Mouse (Mus musculus): ENCODE data around the gene Irf5. TPM values are rescaled to one million over a fixed set of nuclear protein-coding genes. Genes with fewer than 3 reads are reported as not detected.
A peak's percentile ranks its signal among the peaks of the same experiment; 100 is the strongest.

Irf5 gene
- polyA plus RNA-seq, 1 experiment from 2014 or later = 3.2 TPM

DNA sequence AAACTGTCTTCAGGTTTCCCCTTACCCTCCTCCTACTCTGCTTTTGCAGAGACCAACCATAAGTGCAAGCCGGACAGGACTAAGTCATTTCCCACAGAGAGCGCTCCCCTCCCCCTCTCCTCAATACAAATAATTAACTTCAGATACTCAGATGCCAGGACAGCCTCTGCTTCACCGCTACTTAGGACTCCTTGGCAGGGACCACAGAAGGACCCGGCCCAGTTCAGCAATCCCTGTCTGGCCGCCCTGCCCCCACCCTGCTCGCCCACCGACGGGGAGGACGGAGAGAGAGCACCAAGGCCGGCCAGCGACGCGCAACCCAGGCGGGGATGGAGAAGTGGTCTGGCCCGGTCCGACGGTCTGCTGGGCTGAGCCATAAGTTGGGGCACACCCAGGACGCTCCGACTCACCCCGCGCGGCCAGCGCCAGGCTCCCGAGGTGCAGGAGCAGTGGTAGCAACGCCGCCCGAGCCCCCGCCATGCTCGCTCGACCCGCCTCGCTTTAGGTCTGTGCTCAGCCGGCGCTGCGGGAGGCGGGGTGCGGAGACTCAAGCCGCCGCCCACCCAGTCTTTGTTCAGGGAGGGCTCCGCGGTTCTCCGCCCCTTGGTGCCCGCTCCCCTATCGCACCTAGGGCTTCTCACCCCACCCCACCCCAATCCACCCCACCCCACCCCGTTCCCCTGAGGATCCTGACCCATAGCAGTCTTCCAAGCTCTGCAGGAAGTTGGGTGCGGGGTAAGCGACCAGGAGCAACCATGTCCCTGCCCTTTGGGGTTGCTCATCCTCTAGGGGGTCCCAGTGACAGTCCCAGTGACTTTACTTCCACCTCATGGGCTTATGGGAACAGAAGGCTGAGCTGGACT lies 18.7 kb upstream of the Irf5 start, which contains the start of gene Kcp:
Kcp (minus strand) TSS at position 506 of the 863 bp plus-strand sequence.
- Histone ChIP-seq H3K4me3 (peak within 1 kb of the TSS; percentile 80), H3K27ac (peak within 1 kb of the TSS; percentile 97), H3K9me3 (replicated peaks) (no peaks in the 10 kb centered on the region), H3K27me3 (ENCODE audit: low read depth, poor library complexity, severe bottlenecking) (no peaks in the 10 kb centered on the region), H3K36me3 (peaks cover 28% of the 10 kb centered on the region), H3K4me1 (peaks cover 70% of the 10 kb centered on the region)
- peak; percentile 76 for DNase-seq (ENCODE audit: low spot score)
- WGBS = under 1% methylated on average over 46 of the region's 47 CpGs

DNA sequence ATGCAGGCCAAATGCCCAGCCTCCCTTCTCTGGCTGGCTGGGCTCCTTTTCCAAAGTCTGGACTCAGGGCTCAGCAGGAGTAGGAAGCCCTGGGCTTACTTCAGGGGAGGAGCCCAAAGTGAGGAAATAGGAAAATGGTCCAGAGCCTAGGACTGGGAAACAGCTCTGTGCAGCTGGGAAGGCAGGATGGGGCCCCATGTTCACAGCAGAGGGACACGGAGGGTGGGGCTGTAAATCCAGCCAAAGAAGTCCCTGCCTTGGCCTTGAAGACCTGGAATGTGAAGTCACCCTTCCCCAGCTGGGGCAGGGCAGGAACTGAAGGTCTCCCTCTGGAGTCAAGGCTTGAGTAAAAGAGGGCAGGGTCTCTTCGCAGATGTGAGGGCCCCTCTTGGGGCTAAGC lies 17.3 kb upstream of the Irf5 start:
- Histone ChIP-seq H3K4me1 (peaks cover 84% of the 10 kb centered on the region), H3K4me3 (no peak overlapping the region), H3K36me3 (peaks cover 17% of the 10 kb centered on the region), H3K27me3 (ENCODE audit: low read depth, poor library complexity, severe bottlenecking) (no peaks in the 10 kb centered on the region), H3K27ac (peak overlapping the region; percentile 97), H3K9me3 (replicated peaks) (no peaks in the 10 kb centered on the region)
- WGBS = 20% methylated on average over 2 of the region's 2 CpGs
- DNase-seq (ENCODE audit: low spot score) = no peak

- H3K4me3 ChIP-seq = peak overlapping the region; percentile 36
- no peaks in the 10 kb centered on the region for H3K9me3 ChIP-seq (replicated peaks)
- peaks cover 77% of the 10 kb centered on the region for H3K4me1 ChIP-seq
- no peaks in the 10 kb centered on the region for H3K27me3 ChIP-seq (ENCODE audit: low read depth, poor library complexity, severe bottlenecking)
- under 1% methylated on average over 11 of the region's 11 CpGs for WGBS
- H3K36me3 ChIP-seq = no peaks in the 10 kb centered on the region
- peak; percentile 87 for DNase-seq (ENCODE audit: low spot score)
- peak overlapping the region; percentile 82 for H3K27ac ChIP-seq
Measured at GRCm38 (mm10) chr6:29513284-29513683, 13.1 kb upstream of the Irf5 start.

GRCm38 (mm10) chr6:29517139-29517538 lies 9.3 kb upstream of the Irf5 start:
- no peaks in the 10 kb centered on the region for H3K27me3 ChIP-seq (ENCODE audit: low read depth, poor library complexity, severe bottlenecking)

DNA sequence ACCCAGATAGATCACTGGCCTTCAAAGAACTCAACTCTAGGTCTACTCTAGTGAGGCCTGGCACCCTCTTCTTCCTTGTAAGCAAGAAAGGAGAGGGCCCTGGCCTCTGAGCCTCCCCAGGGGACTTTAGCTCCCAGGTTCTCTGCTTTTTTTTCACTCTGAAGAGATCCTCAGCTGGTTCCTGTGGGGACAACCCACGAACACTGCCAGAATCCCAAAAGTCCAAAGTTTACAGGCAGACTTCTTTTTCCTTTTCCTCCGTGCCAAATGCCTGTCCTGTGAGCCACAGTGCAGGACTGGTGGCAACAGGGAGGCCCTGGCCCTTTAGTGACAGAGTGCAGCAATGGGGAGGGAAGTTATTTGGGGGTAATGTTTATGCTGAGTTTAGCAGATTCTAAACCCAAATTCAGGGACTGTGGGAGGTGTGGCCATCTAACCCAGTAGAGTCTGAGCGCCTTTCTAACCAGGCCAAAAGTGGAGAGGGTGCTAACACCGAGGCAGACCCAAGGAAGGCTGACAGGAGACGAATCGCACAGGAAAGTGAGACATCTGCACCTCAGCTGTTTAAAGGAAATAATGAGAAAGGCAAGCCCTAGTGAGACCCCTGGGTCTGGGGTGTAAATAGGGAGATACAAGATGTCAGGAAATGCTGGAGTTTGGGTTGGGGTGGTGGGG lies 3.7 kb upstream of the Irf5 start:
- Histone ChIP-seq H3K36me3 (no peaks in the 10 kb centered on the region), H3K4me1 (peaks cover 35% of the 10 kb centered on the region), H3K27me3 (ENCODE audit: low read depth, poor library complexity, severe bottlenecking) (peaks cover 19% of the 10 kb centered on the region), H3K9me3 (replicated peaks) (no peaks in the 10 kb centered on the region), H3K4me3 (no peak overlapping the region), H3K27ac (peak overlapping the region; percentile 4; the same call in 1 of the 2 replicates)
- no peak for DNase-seq (ENCODE audit: low spot score)
- 65% methylated on average over 6 of the region's 6 CpGs for WGBS

More at GRCm38 (mm10) chr6:29517139-29517538, 9.3 kb upstream of the Irf5 start:
- 15% methylated on average over 5 of the region's 5 CpGs for WGBS
- no peaks in the 10 kb centered on the region for H3K9me3 ChIP-seq (replicated peaks)
- peak overlapping the region; percentile 42 for H3K27ac ChIP-seq
- no peak overlapping the region for H3K4me3 ChIP-seq
- DNase-seq (ENCODE audit: low spot score) = peak; percentile 83
- peaks cover 41% of the 10 kb centered on the region for H3K4me1 ChIP-seq
- H3K36me3 ChIP-seq = no peaks in the 10 kb centered on the region

DNA sequence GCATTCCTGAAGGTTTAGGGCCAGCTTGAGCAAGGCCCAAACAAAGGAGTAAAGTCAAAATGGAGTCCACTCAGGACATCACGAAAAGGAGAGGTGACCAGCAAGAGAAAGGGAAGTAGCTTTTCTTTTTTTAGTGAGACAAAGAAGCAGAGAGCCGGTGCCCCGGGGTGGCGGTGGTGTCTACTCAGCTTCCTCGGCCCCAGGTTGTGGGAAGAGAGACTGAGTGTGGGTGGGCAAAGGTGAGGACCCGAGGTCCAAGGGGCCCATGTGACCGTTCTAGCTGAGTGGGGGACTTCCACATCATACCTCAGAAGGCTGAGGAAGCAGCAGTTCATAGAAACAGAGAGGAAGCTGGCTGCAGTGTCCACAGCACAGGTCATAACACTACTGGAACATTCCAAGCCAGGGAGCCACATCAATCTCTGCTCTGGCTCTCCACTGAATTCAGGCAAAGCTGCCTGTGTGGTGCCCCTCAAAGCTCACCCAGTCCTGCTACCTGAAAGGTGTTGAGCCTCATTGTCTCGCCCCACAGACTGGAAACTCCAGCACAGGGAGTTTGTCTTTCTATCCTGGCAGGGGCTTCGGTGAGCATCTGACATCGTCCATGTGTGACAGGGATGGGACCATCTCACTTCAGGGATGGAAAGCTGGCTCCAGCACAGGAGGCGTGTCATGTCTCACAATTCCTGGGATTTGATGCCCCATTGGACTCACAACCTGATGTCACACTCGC lies 3.0 kb upstream of the Irf5 start:
- no peak for DNase-seq (ENCODE audit: low spot score)
- H3K27me3 ChIP-seq (ENCODE audit: low read depth, poor library complexity, severe bottlenecking) = peaks cover 26% of the 10 kb centered on the region
- H3K9me3 ChIP-seq (replicated peaks) = no peaks in the 10 kb centered on the region
- peaks cover 42% of the 10 kb centered on the region for H3K4me1 ChIP-seq
- peak overlapping the region; percentile 4; the same call in 1 of the 2 replicates for H3K27ac ChIP-seq
- no peak overlapping the region for H3K4me3 ChIP-seq
- H3K36me3 ChIP-seq = no peaks in the 10 kb centered on the region
- 77% methylated on average over 12 of the region's 12 CpGs for WGBS

GRCm38 (mm10) chr6:29524034-29524489 lies 2.4 kb upstream of the Irf5 start:
- DNase-seq (ENCODE audit: low spot score) = no peak
- Histone ChIP-seq H3K4me3 (no peak overlapping the region), H3K27me3 (ENCODE audit: low read depth, poor library complexity, severe bottlenecking) (peaks cover 32% of the 10 kb centered on the region)

GRCm38 (mm10) chr6:29525256-29525655 lies 1.2 kb upstream of the Irf5 start:
- no peaks in the 10 kb centered on the region for H3K36me3 ChIP-seq
- H3K4me1 ChIP-seq = peaks cover 55% of the 10 kb centered on the region
- H3K27me3 ChIP-seq (ENCODE audit: low read depth, poor library complexity, severe bottlenecking) = peaks cover 44% of the 10 kb centered on the region
- H3K9me3 ChIP-seq (replicated peaks) = no peaks in the 10 kb centered on the region
- 69% methylated on average over 6 of the region's 6 CpGs for WGBS
- no peak overlapping the region for H3K27ac ChIP-seq
- peak; percentile 43 for DNase-seq (ENCODE audit: low spot score)
- H3K4me3 ChIP-seq = no peak overlapping the region

More at GRCm38 (mm10) chr6:29524034-29524489, 2.4 kb upstream of the Irf5 start:
- peaks cover 48% of the 10 kb centered on the region for H3K4me1 ChIP-seq
- no peaks in the 10 kb centered on the region for H3K9me3 ChIP-seq (replicated peaks)
- H3K36me3 ChIP-seq = no peaks in the 10 kb centered on the region
- WGBS = 62% methylated on average over 6 of the region's 6 CpGs
- H3K27ac ChIP-seq = no peak overlapping the region

DNA sequence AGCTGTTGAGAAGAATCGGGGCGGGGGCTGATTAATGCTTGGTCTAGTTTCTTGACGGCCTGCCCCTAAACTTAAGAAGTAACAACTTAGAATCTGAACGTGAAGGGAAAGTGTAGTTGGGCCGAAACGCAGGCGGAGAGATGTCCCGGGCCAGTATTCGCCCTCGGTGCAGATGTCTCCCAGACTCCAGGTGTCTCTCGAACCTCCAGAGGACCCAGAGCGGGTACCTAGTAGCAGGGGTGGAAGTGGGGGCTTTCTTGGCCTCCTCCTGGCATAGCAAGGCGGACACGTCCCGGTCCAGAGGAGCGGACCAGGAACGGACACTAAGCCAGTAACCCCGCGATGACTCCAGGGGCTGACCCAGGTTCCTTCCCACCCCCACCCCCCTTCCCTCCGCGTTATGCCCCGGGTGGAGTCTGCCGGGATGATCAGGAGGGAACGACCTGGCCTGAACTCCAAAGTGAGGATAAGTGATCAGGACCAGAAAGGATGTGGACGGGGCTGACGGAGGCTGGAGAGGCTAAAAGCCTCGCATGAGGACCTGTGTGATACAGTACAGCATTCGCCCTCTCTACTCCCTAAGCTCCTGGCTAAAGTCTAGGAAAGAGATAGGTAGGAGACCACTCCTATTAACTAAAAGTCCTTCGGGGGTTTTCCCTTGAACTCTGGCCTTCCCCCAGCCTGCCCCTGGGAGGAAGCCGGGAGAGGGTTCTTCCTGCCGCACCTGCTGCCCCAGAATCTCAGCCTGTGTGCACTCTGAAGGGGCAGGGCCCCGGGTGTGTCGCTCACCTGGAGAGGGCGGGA lies 1.1 kb downstream of the Irf5 start:
- DNase-seq (ENCODE audit: low spot score) = no peak
- peaks cover 55% of the 10 kb centered on the region for H3K27me3 ChIP-seq (ENCODE audit: low read depth, poor library complexity, severe bottlenecking)
- peak overlapping the region; percentile 72 for H3K4me3 ChIP-seq
- H3K9me3 ChIP-seq (replicated peaks) = no peaks in the 10 kb centered on the region
- H3K36me3 ChIP-seq = 0 out of 2 replicates have a peak, but pooled peaks cover 3% of the 10 kb centered on the region
- WGBS = 3% methylated on average over 34 of the region's 34 CpGs
- H3K4me1 ChIP-seq = peaks cover 54% of the 10 kb centered on the region
- H3K27ac ChIP-seq = no peak overlapping the region

GRCm38 (mm10) chr6:29528165-29528505 lies 1.7 kb downstream of the Irf5 start:
- H3K27me3 ChIP-seq (ENCODE audit: low read depth, poor library complexity, severe bottlenecking) = peaks cover 55% of the 10 kb centered on the region
- H3K9me3 ChIP-seq (replicated peaks) = no peaks in the 10 kb centered on the region
- 12% methylated on average over 8 of the region's 8 CpGs for WGBS
- H3K4me3 ChIP-seq = peak overlapping the region; percentile 72
- peaks cover 48% of the 10 kb centered on the region for H3K4me1 ChIP-seq
- no peak overlapping the region for H3K27ac ChIP-seq
- 0 out of 2 replicates have a peak, but pooled peaks cover 3% of the 10 kb centered on the region for H3K36me3 ChIP-seq
- DNase-seq (ENCODE audit: low spot score) = no peak

- Histone ChIP-seq H3K27me3 (ENCODE audit: low read depth, poor library complexity, severe bottlenecking) (peaks cover 55% of the 10 kb centered on the region), H3K4me3 (peak overlapping the region; percentile 72; the same call in 1 of the 2 replicates), H3K9me3 (replicated peaks) (no peaks in the 10 kb centered on the region), H3K27ac (no peak overlapping the region), H3K4me1 (peaks cover 42% of the 10 kb centered on the region), H3K36me3 (0 out of 2 replicates have a peak, but pooled peaks cover 3% of the 10 kb centered on the region)
- WGBS = 30% methylated on average over 13 of the region's 13 CpGs
- DNase-seq (ENCODE audit: low spot score) = no peak
Measured at GRCm38 (mm10) chr6:29528561-29529443, 2.4 kb downstream of the Irf5 start.

All from limb, embryonic 10.5 days (tissue).